Mouse (Mus musculus) ovary, postnatal 14 days (tissue): ENCODE results near the gene Ms4a2.

Experiments
- DNase-seq: peaks from one replicate; pipeline ENCODE4 v3.0.0; 2022; ENCODE audit warnings: low spot score

The Ms4a2 gene

GRCm38 (mm10) chr19:11589205-11589604 lies 34.3 kb downstream of the Ms4a2 start:
- DNase-seq = no peak

- no peak for DNase-seq
These were observed 48.6 kb downstream of the Ms4a2 start for GRCm38 (mm10) chr19:11574965-11575364.
